Mouse (Mus musculus) kidney, embryonic 14.5 days (tissue): ENCODE measurements around the gene Kcnn1. TPM values are rescaled to one million over a fixed set of nuclear protein-coding genes. Genes with fewer than 3 reads are reported as not detected.

Experiments used
- ATAC-seq: fragments of 200-750 bp; cut with Nextera tagmentation; 2 replicates; pipeline ENCODE4 v1.8.0; 2017; ENCODE audit warnings: moderate number of reproducible peaks, mild to moderate bottlenecking, moderate TSS enrichment, moderate library complexity; ENCODE audit not compliant: low FRiP score, low TSS enrichment
- H3K27ac ChIP-seq: fragments of 300-500 bp; sonication (generic); 2 replicates; pipeline ENCODE4 v1.5.1; 2014; ENCODE audit warnings: low read depth, mild to moderate bottlenecking, low read length, moderate library complexity, mixed read lengths
- H3K27me3 ChIP-seq: fragments of 300-500 bp; sonication (generic); 2 replicates; pipeline ENCODE4 v1.6.1; 2014; ENCODE audit warnings: mild to moderate bottlenecking, low read length; ENCODE audit not compliant: control insufficient read depth, insufficient read depth
- H3K36me3 ChIP-seq: fragments of 300-500 bp; sonication (generic); 2 replicates; pipeline ENCODE4 v1.6.1; 2014; ENCODE audit warnings: low read length, mixed read lengths; ENCODE audit not compliant: control insufficient read depth, insufficient read depth
- H3K4me1 ChIP-seq: fragments of 300-500 bp; sonication (generic); 2 replicates; pipeline ENCODE4 v1.6.1; 2014; ENCODE audit warnings: low read length, mixed read lengths; ENCODE audit not compliant: control insufficient read depth, insufficient read depth
- H3K4me2 ChIP-seq: fragments of 300-500 bp; sonication (generic); replicated peaks from 2 replicates; pipeline ENCODE4 v1.6.1; 2014; ENCODE audit warnings: low read depth, mild to moderate bottlenecking, low read length
- H3K4me3 ChIP-seq: fragments of 300-500 bp; sonication (generic); 2 replicates; pipeline ENCODE4 v1.5.1; 2014; ENCODE audit warnings: mild to moderate bottlenecking, low read length
- H3K9ac ChIP-seq: fragments of 300-500 bp; sonication (generic); 2 replicates; pipeline ENCODE4 v1.6.1; 2014; ENCODE audit warnings: low read depth, mild to moderate bottlenecking, low read length, moderate library complexity
- H3K9me3 ChIP-seq: fragments of 300-500 bp; sonication (generic); 2 replicates; pipeline ENCODE4 v1.6.1; 2016; ENCODE audit warnings: low read length; ENCODE audit not compliant: control insufficient read depth
- WGBS: fragments of 180-500 bp; shearing (Covaris S2); extraction: QIAGEN DNeasy Blood & Tissue Kit; methylation state at CpG from one replicate; pipeline ENCODE4 v1.1.7; 2014; 5-methylcytosine and 5-hydroxymethylcytosine counted together
- polyA plus RNA-seq: library from polyadenylated mRNA; unstranded; fragments of >200 nt; fragmentation: Nextera tagmentation; extraction: Ambion mirVana; gene quantifications from 2 replicates; pipeline ENCODE4 v1.2.1, GENCODE M21; 2014

Kcnn1 gene
- polyA plus RNA-seq, 1 experiment from 2014 or later = 2.6 TPM

- 34% methylated on average over 11 of the region's 11 CpGs for WGBS
- Histone ChIP-seq H3K9me3 (peaks cover 12% of the 10 kb centered on the region; the same call in 1 of the 2 replicates), H3K4me1 (peaks cover 7% of the 10 kb centered on the region; the same call in 1 of the 2 replicates), H3K9ac (no peak overlapping the region), H3K27me3 (0 out of 2 replicates have a peak, but pooled peaks cover 2% of the 10 kb centered on the region), H3K4me3 (no peak overlapping the region), H3K4me2 (no peak overlapping the region), H3K27ac (no peak overlapping the region), H3K36me3 (no peaks in the 10 kb centered on the region)
- no peak for ATAC-seq
Observed at GRCm38 (mm10) chr8:70821992-70822391, 41.1 kb downstream of the Kcnn1 start.

GRCm38 (mm10) chr8:70821399-70821962 lies 41.6 kb downstream of the Kcnn1 start:
- Histone ChIP-seq H3K27me3 (0 out of 2 replicates have a peak, but pooled peaks cover 5% of the 10 kb centered on the region), H3K9ac (no peak overlapping the region), H3K27ac (no peak overlapping the region), H3K4me1 (peaks cover 7% of the 10 kb centered on the region; the same call in 1 of the 2 replicates), H3K9me3 (0 out of 2 replicates have a peak, but pooled peaks cover 10% of the 10 kb centered on the region), H3K36me3 (no peaks in the 10 kb centered on the region), H3K4me2 (no peak overlapping the region), H3K4me3 (no peak overlapping the region)
- WGBS = 18% methylated on average over 24 of the region's 30 CpGs
- peak; percentile 40 for ATAC-seq

GRCm38 (mm10) chr8:70820101-70820935 lies 42.7 kb downstream of the Kcnn1 start:
- Histone ChIP-seq H3K4me3 (peak overlapping the region; percentile 22), H3K9ac (no peak overlapping the region), H3K36me3 (no peaks in the 10 kb centered on the region), H3K9me3 (0 out of 2 replicates have a peak, but pooled peaks cover 10% of the 10 kb centered on the region), H3K27ac (no peak overlapping the region; the same call in 1 of the 2 replicates), H3K27me3 (0 out of 2 replicates have a peak, but pooled peaks cover 6% of the 10 kb centered on the region), H3K4me1 (peaks cover 7% of the 10 kb centered on the region; the same call in 1 of the 2 replicates), H3K4me2 (peak overlapping the region; percentile 43)
- ATAC-seq = peak; percentile 84
- WGBS = 1% methylated on average over 31 of the region's 31 CpGs

GRCm38 (mm10) chr8:70816679-70817078 lies 46.4 kb downstream of the Kcnn1 start:
- Histone ChIP-seq H3K9ac (no peak overlapping the region), H3K4me3 (0 out of 2 replicates have a peak overlapping the region, but pooled peaks have one; percentile 9), H3K36me3 (no peaks in the 10 kb centered on the region), H3K27ac (no peak overlapping the region), H3K4me1 (peaks cover 10% of the 10 kb centered on the region; the same call in 1 of the 2 replicates), H3K4me2 (peak overlapping the region; percentile 31), H3K9me3 (0 out of 2 replicates have a peak, but pooled peaks cover 10% of the 10 kb centered on the region), H3K27me3 (0 out of 2 replicates have a peak, but pooled peaks cover 6% of the 10 kb centered on the region)
- 5% methylated on average over 28 of the region's 30 CpGs for WGBS
- peak; percentile 8 for ATAC-seq

GRCm38 (mm10) chr8:70812885-70813284 lies 50.2 kb downstream of the Kcnn1 start:
- 0 out of 2 replicates have a peak, but pooled peaks cover 4% of the 10 kb centered on the region for H3K4me1 ChIP-seq
- no peak overlapping the region for H3K9ac ChIP-seq
- H3K9me3 ChIP-seq = no peaks in the 10 kb centered on the region
- no peaks in the 10 kb centered on the region for H3K36me3 ChIP-seq
- 0 out of 2 replicates have a peak, but pooled peaks cover 6% of the 10 kb centered on the region for H3K27me3 ChIP-seq
- WGBS = 28% methylated on average over 4 of the region's 4 CpGs
- H3K27ac ChIP-seq = no peak overlapping the region
- no peak for ATAC-seq
- H3K4me2 ChIP-seq = no peak overlapping the region
- H3K4me3 ChIP-seq = no peak overlapping the region

- H3K27ac ChIP-seq = no peak overlapping the region
- no peak overlapping the region for H3K4me3 ChIP-seq
- H3K9me3 ChIP-seq = no peaks in the 10 kb centered on the region
- 0 out of 2 replicates have a peak, but pooled peaks cover 4% of the 10 kb centered on the region for H3K4me1 ChIP-seq
- 42% methylated on average over 4 of the region's 4 CpGs for WGBS
- no peak overlapping the region for H3K9ac ChIP-seq
- H3K4me2 ChIP-seq = no peak overlapping the region
- H3K36me3 ChIP-seq = no peaks in the 10 kb centered on the region
- 0 out of 2 replicates have a peak, but pooled peaks cover 5% of the 10 kb centered on the region for H3K27me3 ChIP-seq
- no peak for ATAC-seq
Observed at GRCm38 (mm10) chr8:70812055-70812454, 51.0 kb downstream of the Kcnn1 start.

- Histone ChIP-seq H3K4me1 (0 out of 2 replicates have a peak, but pooled peaks cover 4% of the 10 kb centered on the region), H3K36me3 (no peaks in the 10 kb centered on the region), H3K4me2 (no peak overlapping the region), H3K9me3 (no peaks in the 10 kb centered on the region), H3K4me3 (no peak overlapping the region), H3K9ac (no peak overlapping the region), H3K27ac (no peak overlapping the region), H3K27me3 (0 out of 2 replicates have a peak, but pooled peaks cover 2% of the 10 kb centered on the region)
- ATAC-seq = no peak
- WGBS = 70% methylated on average over 20 of the region's 20 CpGs
Observed at GRCm38 (mm10) chr8:70810962-70811680, 51.9 kb downstream of the Kcnn1 start.

- Histone ChIP-seq H3K36me3 (no peaks in the 10 kb centered on the region), H3K27ac (no peak overlapping the region), H3K27me3 (peaks cover 13% of the 10 kb centered on the region), H3K9me3 (no peaks in the 10 kb centered on the region), H3K4me2 (no peak overlapping the region), H3K4me3 (no peak overlapping the region), H3K9ac (no peak overlapping the region), H3K4me1 (peaks cover 9% of the 10 kb centered on the region)
- no peak for ATAC-seq
- WGBS = 72% methylated on average over 8 of the region's 8 CpGs
Observed at GRCm38 (mm10) chr8:70808955-70809701, 53.9 kb downstream of the Kcnn1 start.
